Mouse (Mus musculus) C2C12 (cell line): ENCODE measurements around the gene Tmem131l. TPM values are rescaled to one million over a fixed set of nuclear protein-coding genes. Genes with fewer than 3 reads are reported as not detected.

ENCODE experiments used
- H3K27me3 ChIP-seq: one replicate; pipeline ENCODE4 v1.6.1; 2011; ENCODE audit not compliant: control insufficient read depth, insufficient read depth, insufficient read length
- H3K36me3 ChIP-seq: one replicate; pipeline ENCODE4 v1.6.1; 2011; ENCODE audit not compliant: control insufficient read depth, insufficient read depth
- H3K4me3 ChIP-seq: one replicate; pipeline ENCODE4 v1.5.1; 2011; ENCODE audit warnings: mild to moderate bottlenecking, control low read depth; ENCODE audit not compliant: poor library complexity, insufficient read depth, severe bottlenecking
- H3K79me2 ChIP-seq: one replicate; pipeline ENCODE4 v1.6.1; 2011; ENCODE audit not compliant: control insufficient read depth, insufficient read depth
- H3K79me3 ChIP-seq: one replicate; pipeline ENCODE4 v1.6.1; 2011; ENCODE audit warnings: low read depth, control low read depth
- H3ac ChIP-seq: one replicate; pipeline ENCODE3; 2011; ENCODE audit warnings: low read depth; ENCODE audit not compliant: control insufficient read depth, insufficient read length
- CEBPB ChIP-seq: IDR thresholded peaks from one replicate; pipeline ENCODE4 v1.6.1; 2011; ENCODE audit warnings: low read depth, mild to moderate bottlenecking, control low read depth, moderate library complexity
- CTCF ChIP-seq: IDR thresholded peaks from one replicate; pipeline ENCODE4 v1.5.1; 2011; ENCODE audit not compliant: control insufficient read depth, insufficient read depth, insufficient read length
- FOSL1 ChIP-seq: IDR thresholded peaks from one replicate; pipeline ENCODE4 v1.8.0; 2011; ENCODE audit warnings: mild to moderate bottlenecking, low read length; ENCODE audit not compliant: poor library complexity, insufficient read depth, severe bottlenecking
- MAX ChIP-seq: IDR thresholded peaks from one replicate; pipeline ENCODE4 v1.6.1; 2011; ENCODE audit warnings: mild to moderate bottlenecking, control low read depth
- MYOD1 ChIP-seq: IDR thresholded peaks from one replicate; pipeline ENCODE4 v1.6.1; 2011; ENCODE audit warnings: low read depth; ENCODE audit not compliant: control insufficient read depth, insufficient read length
- MYOG ChIP-seq: IDR thresholded peaks from one replicate; pipeline ENCODE4 v1.6.1; 2011; ENCODE audit not compliant: control insufficient read depth, insufficient read length; ENCODE audit errors: extremely low read depth
- USF1 ChIP-seq: IDR thresholded peaks from one replicate; pipeline ENCODE4 v1.6.1; 2011; ENCODE audit warnings: low read depth, mild to moderate bottlenecking, control low read depth, moderate library complexity
- polyA plus RNA-seq: library from polyadenylated mRNA; unstranded; fragments of >200 nt; fragmentation: generic; extraction: Trizol; gene quantifications from one replicate; pipeline ENCODE4 v1.2.1, GENCODE M21; 2012; ENCODE audit warnings: missing spikeins

Tmem131l gene
- polyA plus RNA-seq, 1 experiment = 10.4 TPM

DNA sequence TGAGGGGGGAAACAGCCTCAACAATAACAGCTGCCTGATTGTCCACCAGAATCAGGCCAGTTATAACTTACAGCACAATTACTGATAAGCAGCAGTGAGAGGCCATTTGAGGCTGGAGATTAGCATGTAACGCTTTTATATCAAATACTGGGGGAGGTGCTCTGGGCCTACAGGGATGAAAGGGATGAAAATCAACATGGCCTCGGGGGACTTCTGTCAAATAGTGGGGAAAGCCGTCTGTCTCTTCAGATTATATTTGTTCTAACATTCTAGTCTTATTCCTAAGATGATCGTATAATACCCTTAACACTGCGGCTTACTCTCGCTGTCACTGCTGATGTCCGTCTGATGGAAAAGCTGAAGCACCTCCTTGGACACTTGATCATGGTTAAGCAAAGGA, 40.1 kb upstream of the Tmem131l start:
- Histone ChIP-seq H3K27me3 (no peaks in the 10 kb centered on the region), H3ac (no peak overlapping the region), H3K79me2 (no peaks in the 10 kb centered on the region), H3K79me3 (no peaks in the 10 kb centered on the region), H3K4me3 (no peak overlapping the region), H3K36me3 (no peaks in the 10 kb centered on the region)
- TF ChIP-seq USF1 (no peak), MYOD1 (no peak), CTCF (no peak), MYOG (no peak), CEBPB (no peak), FOSL1 (no peak), MAX (no peak)

DNA sequence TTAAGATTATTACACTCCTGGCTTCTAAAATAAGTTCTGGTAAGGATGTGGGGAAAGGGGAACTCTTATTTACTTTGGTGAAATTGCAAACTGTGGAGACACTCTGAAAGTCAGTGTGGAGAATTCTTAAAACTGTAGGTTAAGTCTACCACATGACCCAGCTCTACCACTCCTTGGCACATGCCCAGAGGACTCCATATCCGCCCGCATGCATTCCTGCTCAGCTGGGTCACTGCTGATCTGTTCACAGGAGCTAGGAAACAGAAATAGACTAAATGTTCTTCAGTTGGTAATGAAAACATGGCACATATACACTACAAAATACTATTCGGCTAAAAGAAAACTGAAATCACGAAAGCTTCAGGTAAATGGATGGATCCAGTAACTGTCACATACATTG, 37.5 kb upstream of the Tmem131l start:
- Histone ChIP-seq H3K27me3 (no peaks in the 10 kb centered on the region), H3ac (no peak overlapping the region), H3K4me3 (no peak overlapping the region), H3K79me3 (no peaks in the 10 kb centered on the region), H3K79me2 (no peaks in the 10 kb centered on the region), H3K36me3 (no peaks in the 10 kb centered on the region)
- TF ChIP-seq MAX (no peak), MYOG (no peak), CEBPB (no peak), USF1 (no peak)

DNA sequence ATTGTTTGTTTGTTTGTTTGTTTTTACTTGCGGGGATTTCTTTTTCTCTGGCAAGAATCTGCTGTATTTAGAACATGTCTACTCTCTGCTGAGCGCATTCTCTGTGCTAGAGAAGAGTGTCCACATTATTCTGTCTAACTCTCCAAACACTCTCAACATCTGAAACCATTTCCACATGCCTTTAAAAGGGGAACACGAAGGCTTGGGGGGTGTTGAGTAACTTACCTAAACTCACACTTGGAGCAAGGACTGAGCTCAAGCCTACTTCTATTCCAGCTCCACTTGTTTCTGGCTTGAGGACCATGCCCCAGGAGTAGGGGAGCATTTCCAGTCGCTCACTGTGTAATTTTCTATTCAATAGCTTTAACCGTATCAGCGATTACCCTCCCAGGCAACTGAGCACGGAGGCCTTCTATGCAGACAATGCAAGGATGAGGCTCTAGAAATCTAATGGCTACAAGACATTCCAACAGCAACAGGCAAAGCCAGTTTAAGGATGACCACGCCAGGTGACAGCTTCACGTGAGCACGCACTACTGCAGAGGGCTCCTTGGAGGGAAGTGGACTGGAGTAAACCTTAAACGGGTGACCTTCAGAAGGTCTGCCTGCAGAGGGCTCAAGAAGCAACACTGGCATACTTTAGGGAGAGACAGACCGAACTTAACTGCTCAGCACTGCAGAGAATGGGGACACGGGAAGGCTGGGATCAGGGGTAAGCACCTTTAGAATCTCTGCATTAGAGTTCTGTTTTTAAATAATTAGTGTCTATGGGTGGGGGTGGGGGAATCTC, 36.8 kb upstream of the Tmem131l start:
- TF ChIP-seq MYOG (no peak), MYOD1 (no peak), CEBPB (no peak), FOSL1 (no peak), USF1 (no peak), MAX (no peak), CTCF (no peak)
- Histone ChIP-seq H3K4me3 (no peak overlapping the region), H3K79me3 (no peaks in the 10 kb centered on the region), H3K79me2 (no peaks in the 10 kb centered on the region), H3K36me3 (no peaks in the 10 kb centered on the region), H3ac (no peak overlapping the region), H3K27me3 (no peaks in the 10 kb centered on the region)

DNA sequence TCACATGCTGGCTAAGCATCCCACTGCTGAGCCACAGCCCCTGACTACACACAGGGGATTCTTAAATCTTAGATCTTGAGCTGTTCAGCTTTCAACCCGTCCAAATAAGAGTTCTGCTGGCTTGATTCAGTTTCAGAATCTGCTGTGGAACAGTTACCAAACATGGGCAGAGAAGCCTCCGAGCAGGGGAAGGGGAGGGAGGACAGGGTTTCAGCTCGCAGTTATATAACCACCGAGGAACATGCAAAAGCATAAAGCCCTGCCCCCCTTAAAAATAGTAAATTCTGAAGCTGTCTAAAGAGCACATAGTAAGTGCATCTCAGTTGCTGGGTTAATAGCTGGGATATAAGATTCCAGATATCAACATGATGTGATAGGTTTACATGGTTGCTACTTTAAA, 35.5 kb upstream of the Tmem131l start:
- no peaks in the 10 kb centered on the region for H3K27me3 ChIP-seq
- H3K79me2 ChIP-seq = no peaks in the 10 kb centered on the region
- TF ChIP-seq CTCF (no peak), MYOG (no peak), MYOD1 (no peak), FOSL1 (no peak), CEBPB (no peak), MAX (no peak)
- no peak overlapping the region for H3K4me3 ChIP-seq
- H3K36me3 ChIP-seq = no peaks in the 10 kb centered on the region
- H3K79me3 ChIP-seq = no peaks in the 10 kb centered on the region
- no peak overlapping the region for H3ac ChIP-seq

DNA sequence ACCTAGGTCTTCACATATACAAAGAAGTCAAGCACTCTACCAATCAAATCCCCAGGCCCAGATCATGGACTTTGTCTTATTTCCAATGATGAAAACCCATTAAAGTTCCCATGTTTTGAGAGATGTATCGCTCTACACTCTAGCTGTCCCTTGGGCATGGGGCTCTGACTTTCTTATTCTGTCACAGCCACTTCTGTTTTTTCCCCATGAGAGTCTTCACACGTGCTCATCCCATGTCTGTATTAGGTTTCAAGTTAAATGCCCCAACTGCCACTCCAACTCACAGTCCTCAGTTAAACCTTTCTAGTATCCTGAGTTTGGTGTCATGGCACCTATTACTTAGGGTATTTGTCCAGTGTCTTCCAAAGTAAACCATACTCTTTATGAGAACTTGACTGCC, 34.8 kb upstream of the Tmem131l start:
- Histone ChIP-seq H3ac (no peak overlapping the region), H3K79me3 (no peaks in the 10 kb centered on the region), H3K4me3 (no peak overlapping the region), H3K79me2 (no peaks in the 10 kb centered on the region), H3K36me3 (no peaks in the 10 kb centered on the region), H3K27me3 (no peaks in the 10 kb centered on the region)
- TF ChIP-seq CTCF (no peak), MYOD1 (no peak), MYOG (no peak), MAX (no peak), CEBPB (no peak), USF1 (no peak), FOSL1 (no peak)

DNA sequence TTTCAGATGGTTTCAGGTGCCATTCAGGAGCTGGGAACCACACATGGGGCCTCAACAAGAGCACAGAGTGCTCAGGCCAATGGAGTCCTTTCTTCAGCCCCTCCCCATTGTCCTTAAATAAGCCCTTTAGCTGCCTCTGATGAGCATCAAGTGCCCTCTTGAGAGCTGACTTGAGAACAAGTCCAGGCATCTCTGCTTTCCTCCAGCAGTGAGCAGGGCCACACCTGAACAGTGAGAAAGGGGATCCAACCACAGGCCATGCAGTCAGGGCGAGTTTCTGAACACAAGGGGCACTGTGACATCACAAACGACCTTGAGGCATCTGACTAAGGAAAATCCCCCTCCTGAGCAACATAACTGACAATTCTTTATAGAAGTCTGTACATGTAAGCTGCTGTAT, 31.7 kb upstream of the Tmem131l start:
- Histone ChIP-seq H3K79me2 (no peaks in the 10 kb centered on the region), H3K79me3 (no peaks in the 10 kb centered on the region), H3K27me3 (no peaks in the 10 kb centered on the region), H3K36me3 (no peaks in the 10 kb centered on the region), H3ac (no peak overlapping the region), H3K4me3 (no peak overlapping the region)
- TF ChIP-seq MYOD1 = no peak
- no peak for TF ChIP-seq CEBPB
- no peak for TF ChIP-seq CTCF
- TF ChIP-seq FOSL1 = no peak
- TF ChIP-seq USF1 = no peak
- TF ChIP-seq MYOG = no peak
- no peak for TF ChIP-seq MAX
